Mouse (Mus musculus): ENCODE measurements around the gene Scnm1.

DNA sequence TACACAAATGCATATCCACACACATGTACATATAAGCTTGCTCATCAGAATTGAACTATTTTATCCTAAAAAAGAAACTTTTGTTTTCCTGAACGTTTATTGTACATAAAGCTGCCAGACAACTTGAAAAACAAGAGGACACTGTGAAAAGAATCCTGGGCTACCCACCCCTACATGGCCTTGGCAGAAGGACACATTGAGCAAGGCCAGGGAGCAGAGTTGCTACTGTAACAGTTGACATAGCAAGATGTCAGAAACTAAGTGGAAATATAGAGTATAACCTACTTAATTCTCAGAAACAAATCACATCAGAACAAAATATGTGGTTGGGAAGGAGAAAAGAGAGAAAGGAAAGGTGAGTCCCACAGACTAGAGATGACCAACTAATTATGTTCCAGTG is 48.0 kb upstream of the Scnm1 start:
- no peak for TF ChIP-seq CTCF (IDR thresholded peaks at IDR 0.05; ENCODE audit: extremely low read depth, insufficient read depth, insufficient read length, insufficient replicate concordance)
- TF ChIP-seq POLR2A (IDR thresholded peaks at IDR 0.05; ENCODE audit: low read depth, low read length): no peak
